Mouse (Mus musculus) layer of hippocampus, postnatal 14 days (tissue): ENCODE data around the gene Trpm6. TPM values are rescaled to one million over a fixed set of nuclear protein-coding genes. Genes with fewer than 3 reads are reported as not detected.

ENCODE experiments used
- DNase-seq, 2 experiments: peaks; one replicate each; pipeline ENCODE4 v3.0.0; 2021 to 2022; ENCODE audit warnings: low spot score in 2 of 2, mixed read lengths in 1 of 2
- long read RNA-seq, 2 experiments: library from polyadenylated mRNA; stranded (forward); transcript quantifications; one replicate each; pipeline ENCODE4 v2.0.0; 2021
- total RNA-seq, 2 experiments: library from RNA; stranded (reverse); gene quantifications; 2 replicates each; pipeline ENCODE4 v1.2.3; 2021

Gene Trpm6
- under 1 TPM; 0.53 to 0.67 TPM for total RNA-seq
- long read RNA-seq, experiment 1 = 0 reads
- long read RNA-seq, experiment 2 = 0 reads

- no peak for DNase-seq
These were observed at the start of gene Trpm6 for GRCm38 (mm10) chr19:18749598-18750339. Trpm6 (plus strand) TSS chr19:18749983.

- DNase-seq = no peak
These were observed 41.7 kb upstream of the Trpm6 start for GRCm38 (mm10) chr19:18708101-18708500.

- DNase-seq = no peak
These were observed 38.9 kb upstream of the Trpm6 start for GRCm38 (mm10) chr19:18710903-18711302.

GRCm38 (mm10) chr19:18711589-18711988, 38.2 kb upstream of the Trpm6 start:
- DNase-seq = no peak

- DNase-seq = no peak
These were observed 37.5 kb upstream of the Trpm6 start for GRCm38 (mm10) chr19:18712153-18712865.

- DNase-seq = peak; percentile 97 to 99
These were observed 36.9 kb upstream of the Trpm6 start, which contains the start of gene D030056L22Rik for GRCm38 (mm10) chr19:18712866-18713300. D030056L22Rik (plus strand) TSS chr19:18713193.

GRCm38 (mm10) chr19:18713357-18713756, 36.4 kb upstream of the Trpm6 start:
- DNase-seq = peak in 1 of 2 experiments; percentile 47

- peak; percentile 53 to 78 for DNase-seq
These were observed 33.4 kb upstream of the Trpm6 start for GRCm38 (mm10) chr19:18716374-18716773.

- DNase-seq = no peak
These were observed 29.4 kb upstream of the Trpm6 start for GRCm38 (mm10) chr19:18720337-18720736.

GRCm38 (mm10) chr19:18725186-18725585, 24.6 kb upstream of the Trpm6 start:
- DNase-seq = no peak

GRCm38 (mm10) chr19:18730255-18730654, 19.5 kb upstream of the Trpm6 start:
- no peak for DNase-seq

- no peak for DNase-seq
These were observed 18.7 kb upstream of the Trpm6 start for GRCm38 (mm10) chr19:18731077-18731476.

GRCm38 (mm10) chr19:18735901-18736300, 13.9 kb upstream of the Trpm6 start:
- no peak for DNase-seq

GRCm38 (mm10) chr19:18739146-18739545, 10.6 kb upstream of the Trpm6 start:
- DNase-seq = no peak

GRCm38 (mm10) chr19:18743946-18744345, 5.8 kb upstream of the Trpm6 start:
- no peak for DNase-seq

- no peak for DNase-seq
These were observed 3.0 kb upstream of the Trpm6 start for GRCm38 (mm10) chr19:18746576-18747340.

GRCm38 (mm10) chr19:18747379-18747778, 2.4 kb upstream of the Trpm6 start:
- no peak for DNase-seq

GRCm38 (mm10) chr19:18757191-18757590, 7.4 kb downstream of the Trpm6 start:
- DNase-seq = no peak

GRCm38 (mm10) chr19:18757706-18758105, 7.9 kb downstream of the Trpm6 start:
- no peak for DNase-seq

GRCm38 (mm10) chr19:18758269-18758668, 8.5 kb downstream of the Trpm6 start:
- DNase-seq = no peak

- no peak for DNase-seq
These were observed 9.1 kb downstream of the Trpm6 start for GRCm38 (mm10) chr19:18758916-18759315.

- DNase-seq = no peak
These were observed 16.6 kb downstream of the Trpm6 start for GRCm38 (mm10) chr19:18766399-18766798.
